Mouse (Mus musculus) liver, adult 2 months (tissue): ENCODE measurements around the gene Mrtfb. TPM values are rescaled to one million over a fixed set of nuclear protein-coding genes. Genes with fewer than 3 reads are reported as not detected.

Source experiments
- DNase-seq: peaks from one replicate; pipeline ENCODE4 v3.0.0-alpha.2; 2011; ENCODE audit warnings: low read depth, low spot score; ENCODE audit errors: extremely low read depth
- H3K27ac ChIP-seq: fragments of 200-500 bp; replicated peaks from 2 replicates; pipeline ENCODE4 v1.5.1; 2012; ENCODE audit warnings: low read depth, mild to moderate bottlenecking, control low read depth, inconsistent platforms, low read length; ENCODE audit not compliant: insufficient read depth
- H3K27me3 ChIP-seq: fragments of 200-500 bp; 2 replicates; pipeline ENCODE4 v1.6.1; 2012; ENCODE audit warnings: mild to moderate bottlenecking, moderate library complexity, low read length, inconsistent platforms; ENCODE audit not compliant: control insufficient read depth, insufficient read depth
- H3K36me3 ChIP-seq: fragments of 200-500 bp; 2 replicates; pipeline ENCODE4 v1.6.1; 2012; ENCODE audit warnings: low read length, inconsistent platforms; ENCODE audit not compliant: control insufficient read depth, insufficient read depth
- H3K4me1 ChIP-seq: fragments of 200-500 bp; 2 replicates; pipeline ENCODE4 v1.6.1; 2011; ENCODE audit warnings: low read length; ENCODE audit not compliant: control insufficient read depth, insufficient read depth
- H3K4me3 ChIP-seq: fragments of 200-500 bp; 2 replicates; pipeline ENCODE4 v1.5.1; 2011; ENCODE audit warnings: low read depth, mild to moderate bottlenecking, control low read depth, low read length, moderate library complexity; ENCODE audit not compliant: insufficient read depth
- H3K79me2 ChIP-seq: fragments of 200-500 bp; 2 replicates; pipeline ENCODE4 v1.6.1; 2012; ENCODE audit warnings: inconsistent platforms, mild to moderate bottlenecking, low read length, moderate library complexity; ENCODE audit not compliant: control insufficient read depth, insufficient read depth
- H3K9ac ChIP-seq: fragments of 200-500 bp; 2 replicates; pipeline ENCODE4 v1.6.1; 2012; ENCODE audit warnings: low read depth, mild to moderate bottlenecking, control low read depth, inconsistent platforms, low read length
- CTCF ChIP-seq: fragments of 200-500 bp; IDR thresholded peaks from 2 replicates; pipeline ENCODE4 v1.5.1; 2011; ENCODE audit warnings: low read depth, low read length, control low read depth
- POLR2A ChIP-seq: fragments of 200-500 bp; IDR thresholded peaks from 2 replicates; pipeline ENCODE4 v1.6.1; 2011; ENCODE audit warnings: low read length, control low read depth; ENCODE audit not compliant: insufficient read depth; ENCODE audit errors: extremely low read depth
- WGBS: fragments of 180-500 bp; shearing (Covaris S2); methylation state at CpG from one replicate; pipeline ENCODE4 v1.1.7; 2018; 5-methylcytosine and 5-hydroxymethylcytosine counted together
- polyA plus RNA-seq: library from polyadenylated mRNA; depleted of rRNA; stranded (reverse); fragments of >200 nt; gene quantifications from 2 replicates; pipeline ENCODE4 v1.2.3, GENCODE M21; 2012
- total RNA-seq: library from RNA; depleted of rRNA; stranded (reverse); fragments of >200 nt; gene quantifications from 2 replicates; pipeline ENCODE4 v1.2.3, GENCODE M21; 2014

Gene Mrtfb
- total and polyA plus RNA-seq, 2 experiments = 4.2 to 9.4 TPM

DNA sequence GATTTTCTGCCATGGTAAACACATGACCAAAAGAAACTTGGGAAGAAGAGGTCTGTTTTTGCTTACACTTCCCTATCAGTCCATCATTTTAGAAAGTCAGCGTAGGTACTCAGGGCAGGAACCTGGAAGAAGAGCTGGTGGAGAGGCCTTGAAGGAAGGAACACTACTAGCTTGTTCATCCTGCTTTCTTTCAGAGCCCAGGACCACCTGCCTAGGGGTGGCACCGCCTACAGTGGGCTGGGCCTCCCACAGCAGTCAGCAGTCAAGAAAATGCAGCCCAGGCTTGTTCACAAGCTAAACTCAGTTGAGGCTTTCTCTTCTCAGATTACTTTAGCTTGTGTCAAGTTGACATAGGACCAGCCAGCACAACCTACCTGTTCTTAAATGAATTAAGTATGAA is 2.7 kb downstream of the Mrtfb start:
- no peaks in the 10 kb centered on the region for H3K27me3 ChIP-seq
- peak; percentile 75 for DNase-seq
- H3K9ac ChIP-seq = 0 out of 2 replicates have a peak overlapping the region, but pooled peaks have one; percentile 24
- 61% methylated on average over 2 of the region's 2 CpGs for WGBS
- TF ChIP-seq CTCF (no peak), POLR2A (no peak)
- peaks cover 42% of the 10 kb centered on the region for H3K79me2 ChIP-seq
- H3K36me3 ChIP-seq = no peaks in the 10 kb centered on the region
- peaks cover 22% of the 10 kb centered on the region for H3K4me1 ChIP-seq
- peak overlapping the region; percentile 46; the same call in 1 of the 2 replicates for H3K27ac ChIP-seq
- no peak overlapping the region for H3K4me3 ChIP-seq

DNA sequence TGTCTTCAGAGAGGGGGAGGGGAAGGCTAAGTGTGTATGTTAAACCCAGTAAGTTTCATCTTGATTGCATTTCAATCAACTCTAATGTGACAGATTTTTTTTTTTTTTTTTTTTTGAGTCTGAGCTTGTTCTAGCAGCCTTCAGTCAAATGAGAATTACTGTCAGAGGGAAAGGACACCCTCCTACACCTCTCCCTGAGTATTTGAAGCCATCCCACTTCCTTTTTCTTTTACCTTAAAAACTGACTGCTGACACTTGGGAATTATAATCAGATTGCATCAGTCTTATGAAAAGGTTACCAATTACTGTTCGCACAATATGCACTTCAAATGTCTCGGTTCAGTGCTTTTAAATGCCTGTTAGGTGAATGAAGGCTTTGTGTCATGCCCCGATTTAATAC is 10.0 kb downstream of the Mrtfb start:
- 87% methylated on average over 3 of the region's 3 CpGs for WGBS
- H3K4me3 ChIP-seq = no peak overlapping the region
- peaks cover 58% of the 10 kb centered on the region; the same call in 1 of the 2 replicates for H3K79me2 ChIP-seq
- no peaks in the 10 kb centered on the region for H3K27me3 ChIP-seq
- no peak for DNase-seq
- no peak for TF ChIP-seq CTCF
- no peak for TF ChIP-seq POLR2A
- H3K4me1 ChIP-seq = peaks cover 11% of the 10 kb centered on the region
- no peak overlapping the region for H3K27ac ChIP-seq
- H3K36me3 ChIP-seq = peaks cover 17% of the 10 kb centered on the region; the same call in 1 of the 2 replicates
- H3K9ac ChIP-seq = no peak overlapping the region

- H3K79me2 ChIP-seq = peaks cover 49% of the 10 kb centered on the region; the same call in 1 of the 2 replicates
- DNase-seq = no peak
- no peaks in the 10 kb centered on the region for H3K27me3 ChIP-seq
- H3K4me3 ChIP-seq = no peak overlapping the region
- no peak overlapping the region for H3K9ac ChIP-seq
- TF ChIP-seq POLR2A = no peak
- no peak for TF ChIP-seq CTCF
- WGBS = 84% methylated on average over 3 of the region's 3 CpGs
- H3K4me1 ChIP-seq = peaks cover 7% of the 10 kb centered on the region
- H3K36me3 ChIP-seq = peaks cover 17% of the 10 kb centered on the region; the same call in 1 of the 2 replicates
- no peak overlapping the region for H3K27ac ChIP-seq
These were observed 11.1 kb downstream of the Mrtfb start for GRCm38 (mm10) chr16:13267350-13267904.

- WGBS = 20% methylated on average over 2 of the region's 2 CpGs
- Histone ChIP-seq H3K36me3 (peaks cover 17% of the 10 kb centered on the region; the same call in 1 of the 2 replicates), H3K4me3 (no peak overlapping the region), H3K79me2 (peaks cover 40% of the 10 kb centered on the region; the same call in 1 of the 2 replicates), H3K9ac (no peak overlapping the region), H3K4me1 (peaks cover 3% of the 10 kb centered on the region), H3K27ac (no peak overlapping the region), H3K27me3 (no peaks in the 10 kb centered on the region)
- DNase-seq = no peak
- no peak for TF ChIP-seq POLR2A
- no peak for TF ChIP-seq CTCF
These were observed 13.1 kb downstream of the Mrtfb start for GRCm38 (mm10) chr16:13269426-13269825.

GRCm38 (mm10) chr16:13276258-13276657 is 20.0 kb downstream of the Mrtfb start:
- H3K36me3 ChIP-seq = 0 out of 2 replicates have a peak, but pooled peaks cover 3% of the 10 kb centered on the region
- H3K27me3 ChIP-seq = no peaks in the 10 kb centered on the region
- peak overlapping the region; percentile 88 for H3K27ac ChIP-seq
- TF ChIP-seq CTCF = no peak
- no peak for TF ChIP-seq POLR2A
- peaks cover 18% of the 10 kb centered on the region for H3K4me1 ChIP-seq
- 25% methylated on average over 2 of the region's 2 CpGs for WGBS
- peak; percentile 89 for DNase-seq
- peaks cover 13% of the 10 kb centered on the region; the same call in 1 of the 2 replicates for H3K79me2 ChIP-seq
- no peak overlapping the region for H3K9ac ChIP-seq
- H3K4me3 ChIP-seq = no peak overlapping the region
